Mouse (Mus musculus): ENCODE measurements around the gene Mapk8.

The Mapk8 gene

DNA sequence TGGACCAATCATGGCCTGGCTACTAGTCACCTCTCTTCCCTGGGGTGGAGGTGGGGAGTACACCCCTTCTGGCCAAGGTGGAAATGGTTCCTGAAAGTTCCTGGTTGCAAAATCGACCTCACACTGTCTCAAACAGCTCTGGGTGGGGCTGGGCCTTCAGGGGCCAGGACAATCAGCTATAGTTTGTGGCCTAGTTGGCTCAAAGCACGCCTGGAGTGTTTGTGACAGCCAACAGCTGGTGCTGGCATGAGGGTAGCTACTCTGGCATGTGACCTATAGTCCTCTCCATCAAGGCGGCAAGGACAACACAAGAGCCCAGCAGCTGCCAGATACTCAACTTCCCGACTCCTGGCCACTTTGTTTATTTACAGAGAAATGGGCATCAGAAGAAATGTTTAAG, 99.2 kb downstream of the Mapk8 start:
- DNase-seq, result no peak

DNA sequence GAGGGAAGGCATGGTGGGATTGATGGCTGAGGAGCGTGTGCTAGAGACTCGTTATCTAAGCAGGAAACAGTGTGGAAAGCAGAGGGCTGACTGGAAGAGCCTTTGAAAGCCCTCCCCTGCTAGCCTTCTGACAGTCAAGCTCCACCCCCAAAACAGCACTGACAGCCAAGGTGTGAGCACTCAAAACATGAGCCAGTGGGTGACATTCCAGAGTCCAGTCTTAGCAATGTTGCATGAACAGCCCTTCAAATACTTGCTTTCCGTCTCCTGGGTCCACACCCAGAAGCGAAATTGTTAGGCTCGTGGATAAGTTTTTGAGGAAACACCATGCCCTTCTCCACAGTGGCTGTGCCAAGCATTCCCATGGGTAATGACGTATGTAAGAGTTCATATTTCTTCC, 100.4 kb downstream of the Mapk8 start:
- no peak for DNase-seq

DNA sequence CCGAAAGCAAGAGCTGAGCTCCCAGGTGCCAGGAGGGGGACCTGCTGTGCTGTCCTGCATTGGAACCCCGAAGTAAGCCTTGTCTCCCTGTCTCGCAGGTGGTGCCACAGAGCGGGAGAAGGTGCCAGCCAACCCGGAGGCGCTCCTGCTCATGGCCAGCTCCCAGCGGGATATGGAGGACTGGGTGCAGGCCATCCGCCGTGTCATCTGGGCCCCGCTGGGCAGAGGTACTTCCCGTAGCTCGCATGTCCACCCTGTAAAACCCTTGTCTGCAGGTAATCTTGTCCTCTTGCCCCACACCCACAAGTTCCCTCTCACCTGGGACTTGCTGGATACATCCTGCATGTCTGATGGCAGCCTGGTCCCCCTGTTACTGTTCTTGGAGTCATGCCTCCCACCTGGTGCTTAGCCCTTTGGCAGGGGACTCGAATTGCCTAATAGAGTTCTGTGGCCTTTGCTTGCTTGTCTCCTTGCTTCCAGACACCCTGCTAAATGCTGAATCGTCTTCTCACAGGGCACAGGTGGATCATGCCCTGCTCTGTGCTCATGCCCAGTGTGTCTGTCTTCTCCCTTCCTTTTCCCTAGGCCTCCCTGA, 103.7 kb downstream of the Mapk8 start:
- no peak for DNase-seq

DNA sequence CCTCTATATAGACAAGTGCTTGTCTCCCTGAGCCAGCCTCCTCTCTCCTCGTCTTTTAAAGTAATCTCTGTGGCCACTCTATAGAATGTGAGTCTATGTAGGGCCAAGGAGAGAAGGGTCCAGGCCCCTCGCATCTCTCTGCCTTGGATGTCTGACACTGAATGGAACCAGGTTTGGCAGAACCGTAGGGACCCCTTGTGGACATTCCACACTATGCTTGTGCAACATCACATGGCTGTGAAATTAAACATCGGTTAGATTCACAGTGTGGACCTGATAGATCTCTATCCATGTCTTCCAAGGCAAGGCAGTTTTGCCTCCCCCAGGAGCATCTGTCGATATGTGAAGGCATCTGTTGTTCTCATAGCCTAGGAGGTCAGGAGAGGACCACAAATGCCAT, 108.3 kb downstream of the Mapk8 start:
- no peak for DNase-seq

DNA sequence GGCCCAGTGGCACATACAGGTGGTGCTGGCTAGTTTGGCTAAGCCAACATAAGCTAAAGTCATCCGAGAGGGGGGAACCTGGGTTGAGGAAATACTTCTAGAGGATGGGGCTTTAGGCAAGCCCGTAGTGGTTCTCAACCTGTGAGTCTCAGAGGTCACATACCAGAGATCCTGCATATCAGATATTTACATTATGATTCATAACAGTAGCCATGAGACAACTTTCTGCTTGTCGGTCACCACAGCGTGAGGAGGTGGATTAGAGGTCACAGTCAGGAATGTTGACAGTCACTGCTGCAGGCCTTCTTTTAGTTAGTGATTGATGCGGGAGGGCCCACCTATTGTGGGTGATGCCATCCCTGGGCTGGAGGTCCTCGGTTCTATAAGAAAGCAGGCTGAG, 111.2 kb downstream of the Mapk8 start:
- DNase-seq, result no peak

DNA sequence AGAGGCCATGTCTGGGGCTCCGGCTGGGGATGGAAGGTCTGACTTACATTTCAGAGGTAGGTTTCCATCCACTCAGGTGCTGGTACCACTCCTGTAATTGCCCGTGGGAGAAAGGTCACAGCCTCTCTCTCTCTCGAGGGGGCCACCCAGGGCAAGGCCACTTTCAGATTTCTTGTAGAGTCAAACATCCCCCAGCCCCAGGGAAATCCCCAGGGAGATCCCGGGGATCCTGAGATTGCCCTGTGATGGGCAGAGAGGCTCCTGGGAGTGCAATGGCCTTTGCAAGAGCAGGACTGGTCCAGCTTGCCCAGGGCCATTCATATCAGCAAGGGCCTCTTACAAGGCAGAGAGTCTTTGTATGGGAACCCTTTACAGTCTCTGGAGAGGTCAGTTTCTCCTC, 112.6 kb downstream of the Mapk8 start:
- no peak for DNase-seq

DNA sequence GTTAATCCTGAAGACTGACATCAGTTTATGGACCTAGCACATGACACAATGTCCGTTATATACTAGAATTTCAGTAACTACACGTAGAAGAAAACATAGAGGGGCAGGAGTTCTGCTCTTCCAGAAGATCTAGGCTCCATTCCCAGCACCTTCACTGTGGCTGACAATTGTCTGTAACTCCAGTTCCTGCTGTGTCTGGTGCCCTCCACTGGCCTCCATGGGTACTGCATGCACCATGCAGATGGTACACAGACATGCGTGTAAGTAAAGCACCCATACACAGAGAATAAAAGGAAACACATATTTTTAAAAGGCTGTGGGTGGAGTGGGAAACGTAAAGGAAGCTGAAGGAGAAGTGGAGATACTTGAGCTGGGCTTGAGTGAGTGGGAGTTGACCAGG, 113.1 kb downstream of the Mapk8 start:
- no peak for DNase-seq

DNA sequence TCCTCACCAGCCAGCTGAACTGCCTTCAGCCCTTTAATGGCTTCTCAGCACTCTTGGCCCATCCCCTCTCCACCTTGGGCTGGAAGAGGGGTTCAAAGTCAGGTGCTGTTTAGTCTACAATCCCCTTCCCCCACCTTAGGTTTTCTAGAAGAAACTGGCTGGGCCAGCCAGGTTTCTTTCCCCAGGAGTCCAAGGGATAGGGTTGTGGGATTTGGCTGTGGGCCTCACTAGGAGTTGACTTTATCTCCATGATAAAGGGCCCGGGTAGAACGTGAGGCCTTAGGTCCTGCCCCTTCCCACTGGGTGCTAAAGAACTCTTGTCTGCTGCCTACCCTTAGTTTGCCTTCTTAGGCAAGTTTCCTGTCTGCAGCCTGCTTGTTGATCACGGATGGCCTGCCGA, 115.3 kb downstream of the Mapk8 start:
- no peak for DNase-seq

DNA sequence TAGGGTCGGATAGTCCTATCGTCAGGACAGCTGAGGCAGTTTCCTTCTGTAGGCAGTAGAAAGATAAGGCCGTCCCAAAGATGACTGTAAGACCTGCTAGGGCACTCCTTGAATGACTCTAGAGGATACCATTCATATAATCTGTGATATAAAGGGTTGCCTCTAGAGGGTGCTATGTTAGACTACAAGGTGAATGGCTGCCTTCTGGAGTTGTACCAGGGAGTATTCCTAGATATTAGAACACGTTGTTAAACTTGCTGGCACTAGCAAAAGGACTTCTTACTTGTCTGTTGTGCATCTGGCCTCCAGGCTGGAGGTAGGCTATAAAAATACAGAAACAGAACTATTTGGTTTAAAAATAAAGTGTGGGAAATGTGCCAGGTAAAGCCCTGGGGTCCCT, 116.0 kb downstream of the Mapk8 start:
- DNase-seq, result no peak

DNA sequence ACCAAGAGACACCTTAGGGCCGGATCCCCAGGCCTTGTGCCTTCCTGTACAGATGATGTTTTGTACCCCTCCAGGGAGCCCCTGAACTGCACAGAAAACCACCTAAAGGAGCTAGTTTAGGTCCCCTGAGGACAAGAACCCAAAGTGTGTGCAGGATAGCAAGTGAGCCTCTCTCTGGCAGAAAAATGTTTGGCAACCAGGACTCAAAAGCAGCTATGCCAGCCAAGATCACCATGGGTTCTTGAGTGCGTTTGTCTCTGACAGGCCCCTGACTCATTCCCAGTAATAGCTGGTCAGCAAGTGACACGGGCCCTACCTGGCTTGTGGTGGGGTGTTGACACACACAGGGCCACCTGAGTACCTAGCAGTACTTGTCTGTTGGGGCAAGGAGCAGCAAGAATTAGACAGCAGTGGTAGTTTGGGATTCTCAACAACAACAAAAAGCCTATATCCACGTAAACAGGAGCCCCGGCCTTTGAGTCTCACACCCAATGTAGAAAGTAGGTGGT, 117.6 kb downstream of the Mapk8 start:
- DNase-seq, result no peak

DNA sequence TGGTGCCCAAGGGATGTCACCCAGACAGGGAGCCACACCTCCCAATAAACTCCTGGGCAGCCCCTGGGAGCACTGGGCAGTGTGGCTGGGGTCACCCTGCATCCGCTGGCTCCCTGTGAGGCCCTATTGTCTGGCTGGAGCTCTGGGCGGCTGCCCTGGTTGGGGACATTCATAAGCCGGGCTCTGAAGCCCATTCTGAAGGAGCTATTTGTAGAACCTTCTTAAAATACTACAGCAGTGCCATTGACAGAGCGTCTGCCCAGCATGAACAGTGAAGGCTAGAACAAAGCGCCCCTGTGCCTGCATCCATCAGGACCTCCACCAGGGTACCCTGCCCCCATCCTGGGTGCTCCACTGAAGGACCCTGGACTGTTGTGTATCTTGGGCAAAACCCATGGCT, 118.6 kb downstream of the Mapk8 start:
- no peak for DNase-seq

Measured in kidney, postnatal 10 days (tissue).